Mouse (Mus musculus) olfactory bulb, adult 2 months (tissue): ENCODE measurements around the gene Fastkd3.

Experiments used
- CTCF ChIP-seq: fragments of 200-500 bp; IDR thresholded peaks from 2 replicates; pipeline ENCODE4 v1.5.1; 2012; ENCODE audit warnings: low read depth, mild to moderate bottlenecking, low read length, moderate library complexity; ENCODE audit not compliant: insufficient read depth
- POLR2A ChIP-seq: fragments of 200-500 bp; IDR thresholded peaks from 2 replicates; pipeline ENCODE4 v1.6.1; 2012; ENCODE audit warnings: mild to moderate bottlenecking, low read depth, low read length, moderate library complexity; ENCODE audit not compliant: insufficient read depth

- TF ChIP-seq POLR2A (no peak), CTCF (no peak)
These were observed 25.8 kb downstream of the Fastkd3 start for GRCm38 (mm10) chr13:68607652-68608405.
